Mouse (Mus musculus) heart, adult 2 months (tissue): ENCODE measurements around the gene Vmn1r52.

Source experiments
- CTCF ChIP-seq: fragments of 200-600 bp; IDR thresholded peaks from 2 replicates; pipeline ENCODE4 v1.8.1; 2022; ENCODE audit warnings: antibody characterized with exemption, mild to moderate bottlenecking, moderate library complexity
- EP300 ChIP-seq: fragments of 200-500 bp; IDR thresholded peaks from 2 replicates; pipeline ENCODE4 v1.6.1; 2011; ENCODE audit warnings: low read depth, low read length, control low read depth; ENCODE audit not compliant: insufficient read depth
- POLR2A ChIP-seq: fragments of 200-500 bp; IDR thresholded peaks from 2 replicates; pipeline ENCODE4 v1.6.1; 2011; ENCODE audit warnings: mild to moderate bottlenecking, low read depth, low read length, control low read depth; ENCODE audit not compliant: insufficient read depth

DNA sequence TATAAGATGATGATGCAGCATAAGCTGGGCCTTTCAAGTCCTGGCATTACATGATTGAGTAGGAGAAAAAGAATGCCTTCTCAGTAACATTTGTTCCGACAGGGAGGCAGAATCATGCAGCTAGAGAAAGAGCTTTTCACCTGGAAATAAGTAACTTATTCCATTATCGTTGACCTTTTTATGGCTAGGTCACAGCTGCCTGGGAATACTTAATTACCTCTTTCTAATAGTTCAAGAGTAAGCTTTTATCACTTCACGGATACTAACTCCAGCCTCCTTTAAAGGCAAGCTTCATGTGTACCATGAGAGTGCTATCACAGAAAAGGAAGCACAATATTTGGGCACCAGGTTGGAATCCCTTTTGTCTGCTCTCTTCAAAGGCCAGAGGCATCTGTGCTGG, 14.5 kb upstream of the Vmn1r52 start:
- TF ChIP-seq EP300, result no peak
- no peak for TF ChIP-seq POLR2A
- TF ChIP-seq CTCF, result no peak
